Mouse (Mus musculus) lung, postnatal 0 days (tissue): ENCODE measurements around the gene Ngdn.

ENCODE experiments used
- CTCF ChIP-seq: IDR thresholded peaks from 2 replicates; pipeline ENCODE4 v1.5.1; 2016; ENCODE audit warnings: antibody characterized with exemption, mild to moderate bottlenecking
- EP300 ChIP-seq: IDR thresholded peaks from 2 replicates; pipeline ENCODE4 v1.6.1; 2016; ENCODE audit warnings: antibody characterized with exemption, mild to moderate bottlenecking, control low read depth

GRCm38 (mm10) chr14:54965631-54966030, 49.6 kb upstream of the Ngdn start:
- TF ChIP-seq CTCF: no peak
- no peak for TF ChIP-seq EP300
